Mouse (Mus musculus): Measurements from ENCODE around the gene Myo18a.

DNA sequence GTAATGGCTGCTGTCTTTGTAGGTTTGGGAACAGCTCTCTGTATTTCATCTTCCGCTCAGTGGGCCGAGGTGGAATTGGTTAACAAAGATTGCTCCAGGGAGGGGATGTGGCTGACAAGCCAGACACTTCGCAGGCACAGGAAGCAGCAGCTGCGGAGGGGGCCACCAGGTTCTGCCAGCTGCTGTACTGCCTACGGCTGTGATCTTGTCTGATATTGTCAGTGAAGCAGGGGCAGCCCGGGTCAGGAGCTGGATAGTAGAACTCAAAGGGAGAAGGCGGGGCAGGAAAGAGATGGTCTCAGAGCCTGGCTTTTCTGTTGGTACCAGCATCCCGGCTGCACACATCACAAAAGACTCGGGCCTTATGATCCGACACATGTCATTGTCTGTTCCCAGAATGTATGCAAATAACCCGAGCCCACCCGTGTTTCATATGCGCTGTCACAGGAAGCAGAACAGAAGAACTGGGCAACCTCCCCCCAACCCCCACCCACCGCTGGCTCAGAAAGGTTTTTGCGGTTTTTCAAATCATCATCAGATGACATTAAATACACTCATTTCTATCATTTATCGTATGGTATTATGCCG is 124.4 kb downstream of the Myo18a start:
- TF ChIP-seq GATA1 (IDR thresholded peaks at IDR 0.05; ENCODE audit: borderline replicate concordance, low read length) (no peak), FLI1 (IDR thresholded peaks at IDR 0.05; ENCODE audit: low read length) (no peak)
